Mouse (Mus musculus) lung, postnatal 0 days (tissue): ENCODE measurements around the gene Rbm19. TPM values are rescaled to one million over a fixed set of nuclear protein-coding genes. Genes with fewer than 3 reads are reported as not detected.

Experiments used
- ATAC-seq: fragments of 200-750 bp; cut with Nextera tagmentation; 2 replicates; pipeline ENCODE4 v1.8.0; 2017; ENCODE audit warnings: moderate library complexity
- DNase-seq: peaks from one replicate; pipeline ENCODE4 v3.0.0-alpha.2; 2016; ENCODE audit warnings: low spot score
- H3K27ac ChIP-seq: fragments of 300-500 bp; sonication (generic); 2 replicates; pipeline ENCODE4 v1.5.1; 2014; ENCODE audit warnings: antibody characterized with exemption, mild to moderate bottlenecking, low read length, mixed read lengths
- H3K27me3 ChIP-seq: fragments of 300-500 bp; sonication (generic); replicated peaks from 2 replicates; pipeline ENCODE4 v1.6.1; 2014; ENCODE audit warnings: low read length, mixed read lengths; ENCODE audit not compliant: insufficient read depth
- H3K36me3 ChIP-seq: fragments of 300-500 bp; sonication (generic); 2 replicates; pipeline ENCODE4 v1.6.1; 2014; ENCODE audit warnings: low read length, mixed read lengths; ENCODE audit not compliant: insufficient read depth
- H3K4me1 ChIP-seq: fragments of 300-500 bp; sonication (generic); 2 replicates; pipeline ENCODE4 v1.6.1; 2014; ENCODE audit warnings: antibody characterized with exemption, low read depth, low read length, mixed read lengths; ENCODE audit not compliant: insufficient read depth
- H3K4me2 ChIP-seq: fragments of 300-500 bp; sonication (generic); replicated peaks from 2 replicates; pipeline ENCODE4 v1.6.1; 2014; ENCODE audit warnings: low read depth, mild to moderate bottlenecking, low read length, moderate library complexity, mixed read lengths
- H3K4me3 ChIP-seq: fragments of 300-500 bp; sonication (generic); 2 replicates; pipeline ENCODE4 v1.5.1; 2014; ENCODE audit warnings: low read depth, low read length
- H3K9ac ChIP-seq: fragments of 300-500 bp; sonication (generic); replicated peaks from 2 replicates; pipeline ENCODE4 v1.6.1; 2014; ENCODE audit warnings: low read depth, mild to moderate bottlenecking
- H3K9me3 ChIP-seq: fragments of 300-500 bp; sonication (generic); 2 replicates; pipeline ENCODE4 v1.6.1; 2016; ENCODE audit warnings: low read length, mixed read lengths
- CTCF ChIP-seq: IDR thresholded peaks from 2 replicates; pipeline ENCODE4 v1.5.1; 2016; ENCODE audit warnings: antibody characterized with exemption, mild to moderate bottlenecking
- EP300 ChIP-seq: IDR thresholded peaks from 2 replicates; pipeline ENCODE4 v1.6.1; 2016; ENCODE audit warnings: antibody characterized with exemption, mild to moderate bottlenecking, control low read depth
- WGBS: fragments of 180-500 bp; shearing (Covaris S2); extraction: QIAGEN DNeasy Blood & Tissue Kit; methylation state at CpG from one replicate; pipeline ENCODE4 v1.1.7; 2014; 5-methylcytosine and 5-hydroxymethylcytosine counted together
- polyA plus RNA-seq: library from polyadenylated mRNA; unstranded; fragments of >200 nt; fragmentation: Nextera tagmentation; extraction: Ambion mirVana; gene quantifications from 2 replicates; pipeline ENCODE4 v1.2.1, GENCODE M21; 2015

Rbm19 gene
- polyA plus RNA-seq, 1 experiment from 2014 or later = 6.0 TPM

DNA sequence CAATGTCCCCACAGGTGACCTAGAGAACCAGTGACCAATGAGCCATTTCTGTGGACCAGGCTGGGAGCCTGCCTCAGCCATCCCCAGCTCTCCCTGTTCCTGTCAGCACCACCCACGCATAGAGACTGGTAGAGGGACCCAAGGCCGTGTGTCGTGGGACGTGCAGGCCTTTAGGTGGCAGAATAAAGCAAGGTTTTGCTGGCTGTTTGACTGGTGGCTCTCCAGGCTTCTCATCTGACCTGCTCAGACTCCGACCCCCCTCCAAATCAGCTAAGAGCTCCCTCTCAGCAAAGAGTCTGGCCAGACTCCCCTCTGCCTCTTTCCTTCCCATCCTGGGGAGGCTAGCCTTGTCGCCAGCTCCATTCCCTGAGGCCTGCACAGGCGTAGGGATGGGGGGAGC, 58.1 kb downstream of the Rbm19 start:
- H3K27me3 ChIP-seq = no peaks in the 10 kb centered on the region
- DNase-seq = no peak
- WGBS = 63% methylated on average over 7 of the region's 7 CpGs
- TF ChIP-seq CTCF (no peak), EP300 (no peak)
- H3K36me3 ChIP-seq = 0 out of 2 replicates have a peak, but pooled peaks cover 11% of the 10 kb centered on the region
- no peak for ATAC-seq
- H3K27ac ChIP-seq = no peak overlapping the region
- H3K4me2 ChIP-seq = no peak overlapping the region
- H3K9me3 ChIP-seq = no peaks in the 10 kb centered on the region
- no peak overlapping the region for H3K4me3 ChIP-seq
- H3K9ac ChIP-seq = no peak overlapping the region
- no peaks in the 10 kb centered on the region for H3K4me1 ChIP-seq

GRCm38 (mm10) chr5:120175217-120175616, 59.0 kb downstream of the Rbm19 start:
- Histone ChIP-seq H3K27ac (no peak overlapping the region), H3K4me2 (no peak overlapping the region), H3K9ac (no peak overlapping the region), H3K4me3 (no peak overlapping the region), H3K9me3 (no peaks in the 10 kb centered on the region), H3K36me3 (0 out of 2 replicates have a peak, but pooled peaks cover 11% of the 10 kb centered on the region), H3K27me3 (no peaks in the 10 kb centered on the region), H3K4me1 (no peaks in the 10 kb centered on the region)
- 90% methylated on average over 8 of the region's 8 CpGs for WGBS
- ATAC-seq (no peak), DNase-seq (no peak)
- TF ChIP-seq CTCF = no peak
- TF ChIP-seq EP300 = no peak

DNA sequence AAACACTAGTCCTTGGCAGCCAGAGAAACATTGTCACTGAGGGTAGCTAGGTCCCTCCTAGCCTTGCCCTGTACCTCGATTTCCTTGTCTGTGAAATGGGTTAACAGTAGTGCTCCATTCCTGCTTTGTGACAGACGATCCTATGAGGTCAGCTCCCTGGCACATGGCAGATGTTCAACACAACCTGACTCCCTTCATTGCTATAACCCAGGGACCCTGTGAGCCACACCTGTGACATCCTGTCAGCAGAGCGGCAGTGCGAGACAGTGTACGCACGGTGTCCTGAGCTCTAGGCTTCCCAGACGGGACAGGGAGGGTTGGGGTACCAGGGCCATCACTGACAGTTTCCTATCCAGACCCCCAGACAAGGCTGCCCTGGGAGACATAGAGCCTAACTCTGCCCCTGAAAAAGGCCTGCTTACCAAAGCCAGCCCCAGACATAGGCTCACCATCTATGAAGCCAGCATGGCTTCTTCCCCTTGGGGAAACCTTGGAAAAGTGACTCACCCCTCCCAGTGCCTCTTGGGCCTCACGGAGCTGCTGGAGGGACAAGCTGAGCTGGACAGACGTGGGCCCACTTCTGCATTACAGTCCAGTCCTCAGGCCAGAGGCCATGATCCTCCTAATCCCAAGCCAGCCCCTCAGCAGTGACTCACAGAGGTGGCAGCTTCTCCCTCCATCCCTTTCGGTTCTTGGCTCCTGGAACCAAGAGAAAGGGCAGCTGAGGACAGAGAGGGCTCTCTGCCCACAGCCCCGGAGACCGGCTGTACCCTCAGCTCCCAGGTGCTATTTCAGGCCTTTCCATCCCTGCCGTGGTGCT, 60.2 kb downstream of the Rbm19 start:
- 93% methylated on average over 13 of the region's 13 CpGs for WGBS
- no peaks in the 10 kb centered on the region for H3K9me3 ChIP-seq
- ATAC-seq (no peak), DNase-seq (no peak)
- no peak overlapping the region for H3K9ac ChIP-seq
- H3K4me2 ChIP-seq = no peak overlapping the region
- TF ChIP-seq CTCF (no peak), EP300 (no peak)
- no peaks in the 10 kb centered on the region for H3K4me1 ChIP-seq
- H3K27ac ChIP-seq = no peak overlapping the region
- H3K4me3 ChIP-seq = no peak overlapping the region
- no peaks in the 10 kb centered on the region for H3K27me3 ChIP-seq
- 0 out of 2 replicates have a peak, but pooled peaks cover 11% of the 10 kb centered on the region for H3K36me3 ChIP-seq

DNA sequence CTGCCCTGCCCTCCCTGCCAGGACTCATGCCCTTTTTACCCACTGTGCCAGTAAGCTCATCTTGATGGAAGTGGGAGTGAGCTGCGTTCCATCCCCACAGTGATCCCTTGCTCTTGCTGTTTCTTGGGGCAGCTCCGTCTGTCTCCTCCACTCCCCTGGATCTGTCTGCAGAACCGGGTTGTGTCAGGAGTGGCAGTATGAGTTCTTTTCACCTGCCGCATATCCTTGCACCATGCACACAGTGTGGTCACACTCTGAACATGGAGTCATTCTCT, 60.7 kb downstream of the Rbm19 start:
- no peaks in the 10 kb centered on the region for H3K4me1 ChIP-seq
- TF ChIP-seq EP300 (no peak), CTCF (no peak)

GRCm38 (mm10) chr5:120180102-120180501, 63.8 kb downstream of the Rbm19 start:
- WGBS = 96% methylated on average over 11 of the region's 11 CpGs
- Histone ChIP-seq H3K27ac (no peak overlapping the region), H3K9ac (no peak overlapping the region), H3K36me3 (0 out of 2 replicates have a peak, but pooled peaks cover 11% of the 10 kb centered on the region), H3K4me1 (no peaks in the 10 kb centered on the region), H3K4me3 (no peak overlapping the region), H3K27me3 (no peaks in the 10 kb centered on the region), H3K4me2 (no peak overlapping the region), H3K9me3 (no peaks in the 10 kb centered on the region)
- TF ChIP-seq EP300 (no peak), CTCF (no peak)
- DNase-seq (no peak), ATAC-seq (no peak)

More for the DNA sequence above, 60.7 kb downstream of the Rbm19 start:
- Histone ChIP-seq H3K9me3 (no peaks in the 10 kb centered on the region), H3K36me3 (0 out of 2 replicates have a peak, but pooled peaks cover 11% of the 10 kb centered on the region), H3K4me3 (no peak overlapping the region), H3K27me3 (no peaks in the 10 kb centered on the region), H3K4me2 (no peak overlapping the region), H3K27ac (no peak overlapping the region), H3K9ac (no peak overlapping the region)
- DNase-seq = no peak
- WGBS = 89% methylated on average over 4 of the region's 4 CpGs
- ATAC-seq = no peak

DNA sequence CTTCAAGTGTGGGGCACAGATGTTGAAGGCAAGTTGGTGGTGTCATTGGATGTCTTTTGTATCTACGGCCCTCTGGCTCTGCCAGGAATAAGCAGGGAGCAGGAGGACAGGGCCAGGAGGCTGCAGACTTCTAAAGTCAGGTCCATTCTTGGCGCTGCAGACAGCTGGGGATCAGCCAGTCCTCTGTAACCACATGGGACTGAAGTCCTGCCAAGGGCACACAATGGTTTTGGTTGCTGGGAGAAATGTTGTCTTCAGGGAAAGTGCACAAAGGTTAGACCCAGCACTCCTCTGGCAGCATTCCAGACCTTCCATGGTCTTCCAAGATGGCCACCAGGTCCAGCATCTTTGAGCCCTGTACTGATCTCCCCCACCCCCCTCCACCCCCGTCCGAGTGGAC, 65.1 kb downstream of the Rbm19 start:
- DNase-seq = no peak
- ATAC-seq = no peak
- Histone ChIP-seq H3K4me2 (no peak overlapping the region), H3K27me3 (no peaks in the 10 kb centered on the region), H3K4me3 (no peak overlapping the region), H3K36me3 (0 out of 2 replicates have a peak, but pooled peaks cover 6% of the 10 kb centered on the region), H3K27ac (no peak overlapping the region), H3K9ac (no peak overlapping the region), H3K4me1 (no peaks in the 10 kb centered on the region), H3K9me3 (no peaks in the 10 kb centered on the region)
- 93% methylated on average over 4 of the region's 4 CpGs for WGBS
- TF ChIP-seq CTCF = no peak
- no peak for TF ChIP-seq EP300
